Mouse (Mus musculus): ENCODE measurements around the gene Snip1.

DNA sequence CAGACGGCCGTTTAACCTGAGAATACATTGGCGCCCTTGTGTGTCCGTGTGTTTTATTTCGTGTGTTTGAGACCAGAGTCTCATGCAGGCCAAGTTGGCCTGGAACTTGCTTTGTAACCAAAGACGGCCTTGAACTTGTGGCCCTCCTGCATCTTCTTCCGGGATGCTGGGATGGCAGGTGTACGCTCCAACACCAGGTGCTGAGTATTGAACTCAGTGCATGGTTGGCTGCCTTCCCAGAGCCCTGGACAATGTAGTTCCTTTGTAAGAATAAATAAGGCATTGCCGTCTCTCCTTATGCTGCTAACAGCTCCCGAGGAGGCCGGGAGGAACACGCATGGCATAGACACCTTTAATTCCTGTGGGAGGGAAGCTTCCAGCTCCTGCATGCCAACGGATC is 50.5 kb downstream of the Snip1 start:
- TF ChIP-seq GATA1 (IDR thresholded peaks at IDR 0.05; ENCODE audit: low read length) (no peak), TAL1 (IDR thresholded peaks at IDR 0.05; ENCODE audit: low read length) (no peak)
